Mouse (Mus musculus) embryonic facial prominence, embryonic 15.5 days (tissue): ENCODE results near the gene Snrpc. TPM values are rescaled to one million over a fixed set of nuclear protein-coding genes. Genes with fewer than 3 reads are reported as not detected.
"Not testable (repeated sequence)": the region's sequence is repeated elsewhere in the genome, so short reads cannot be mapped to it uniquely, and the experiment has no call there.

Experiments used
- ATAC-seq: fragments of 200-750 bp; cut with Nextera tagmentation; 2 replicates; pipeline ENCODE4 v1.8.0; 2017; ENCODE audit warnings: low read depth, moderate TSS enrichment; ENCODE audit not compliant: insufficient number of reproducible peaks, low FRiP score, low TSS enrichment
- H3K27ac ChIP-seq: fragments of 300-500 bp; sonication (generic); replicated peaks from 2 replicates; pipeline ENCODE4 v1.5.1; 2015; ENCODE audit warnings: mild to moderate bottlenecking, inconsistent platforms
- H3K27me3 ChIP-seq: fragments of 300-500 bp; sonication (generic); 2 replicates; pipeline ENCODE4 v1.6.1; 2015; ENCODE audit warnings: inconsistent platforms
- H3K36me3 ChIP-seq: fragments of 300-500 bp; sonication (generic); 2 replicates; pipeline ENCODE4 v1.6.1; 2015; ENCODE audit warnings: mild to moderate bottlenecking, inconsistent platforms
- H3K4me1 ChIP-seq: fragments of 300-500 bp; sonication (generic); 2 replicates; pipeline ENCODE4 v1.6.1; 2015; ENCODE audit warnings: inconsistent platforms
- H3K4me2 ChIP-seq: fragments of 300-500 bp; sonication (generic); replicated peaks from 2 replicates; pipeline ENCODE4 v1.6.1; 2015; ENCODE audit warnings: mild to moderate bottlenecking, inconsistent platforms
- H3K4me3 ChIP-seq: fragments of 300-500 bp; sonication (generic); replicated peaks from 2 replicates; pipeline ENCODE4 v1.5.1; 2015; ENCODE audit warnings: mild to moderate bottlenecking, inconsistent platforms
- H3K9ac ChIP-seq: fragments of 300-500 bp; sonication (generic); 2 replicates; pipeline ENCODE4 v1.6.1; 2015; ENCODE audit warnings: inconsistent platforms
- H3K9me3 ChIP-seq: fragments of 300-500 bp; sonication (generic); replicated peaks from 2 replicates; pipeline ENCODE4 v1.6.1; 2016; ENCODE audit warnings: inconsistent platforms
- WGBS: fragments of 180-500 bp; shearing (Covaris S2); methylation state at CpG from one replicate; pipeline ENCODE4 v1.1.7; 2015; 5-methylcytosine and 5-hydroxymethylcytosine counted together
- polyA plus RNA-seq: library from polyadenylated mRNA; unstranded; fragments of >200 nt; fragmentation: Nextera tagmentation; extraction: Ambion mirVana; gene quantifications from 2 replicates; pipeline ENCODE4 v1.2.1, GENCODE M21; 2015

The Snrpc gene
- polyA plus RNA-seq: 271 and 285 TPM in 2 replicates

DNA sequence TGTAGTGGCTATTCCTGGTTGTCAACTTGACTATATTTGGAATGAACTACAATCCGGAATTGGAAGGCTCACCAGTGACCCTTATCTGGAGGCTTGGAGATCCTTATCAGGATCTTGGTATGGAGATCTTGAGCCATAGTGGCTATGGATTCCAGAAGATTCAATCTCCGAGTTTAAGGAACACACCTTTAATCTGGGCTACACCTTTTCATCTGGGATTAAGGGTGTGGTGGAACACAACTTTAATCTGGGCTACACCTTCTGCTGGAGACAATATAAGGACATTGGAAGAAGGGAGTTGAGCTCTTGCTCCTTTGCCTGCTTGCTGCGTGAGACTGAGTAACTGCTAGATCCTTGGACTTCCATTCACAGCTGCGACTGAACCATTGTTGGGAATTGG, at the start of gene Snrpc:
Gene Snrpc, plus strand, starts transcription at position 301 of the 400 bp plus-strand sequence.
- 79% methylated on average over 4 of the region's 4 CpGs for WGBS
- H3K27ac ChIP-seq, H3K4me1 ChIP-seq, H3K27me3 ChIP-seq, H3K36me3 ChIP-seq, H3K4me2 ChIP-seq, H3K9ac ChIP-seq, H3K9me3 ChIP-seq, ATAC-seq: not testable (repeated sequence)
- H3K4me3 ChIP-seq: peak within 1 kb of the TSS; percentile 77; the same call in 1 of the 2 replicates

DNA sequence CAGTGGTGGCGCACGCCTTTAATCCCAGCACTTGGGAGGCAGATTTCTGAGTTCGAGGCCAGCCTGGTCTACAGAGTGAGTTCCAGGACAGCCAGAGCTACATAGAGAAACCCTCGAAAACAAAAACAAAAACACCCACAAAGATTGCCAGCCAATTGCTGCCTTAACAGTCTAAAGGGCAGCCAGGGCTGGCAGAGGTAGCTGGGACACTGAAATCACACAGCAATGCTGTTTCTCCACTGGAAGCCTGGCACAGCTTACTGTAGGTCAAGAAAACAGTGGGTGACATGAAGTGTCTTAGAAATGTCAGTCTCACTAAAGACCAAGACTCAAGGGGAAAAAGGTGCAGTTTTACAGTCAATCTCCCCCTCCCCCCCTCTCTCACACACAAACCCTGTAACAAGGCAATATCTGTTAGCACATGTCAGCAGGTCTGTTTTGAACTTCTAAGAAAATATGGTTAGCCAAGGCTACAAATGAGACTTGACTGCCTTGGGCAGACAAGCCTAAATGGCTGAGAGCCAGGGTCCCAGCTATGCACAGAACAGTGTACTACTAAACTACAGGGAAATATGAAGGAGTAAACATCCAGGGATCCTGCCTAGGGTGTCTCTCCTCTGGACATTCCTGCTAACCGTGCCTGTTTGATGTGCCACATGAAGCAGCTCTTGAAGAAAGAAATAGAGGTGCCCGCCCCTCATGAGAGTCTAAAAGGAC, 49.3 kb upstream of the Snrpc start:
- ATAC-seq: no peak
- 82% methylated on average over 6 of the region's 6 CpGs for WGBS
- Histone ChIP-seq H3K36me3 (peaks cover 24% of the 10 kb centered on the region), H3K9me3 (no peaks in the 10 kb centered on the region), H3K27ac (0 out of 2 replicates have a peak overlapping the region, but pooled peaks have one; percentile 34), H3K9ac (no peak overlapping the region), H3K4me3 (no peak overlapping the region), H3K27me3 (no peaks in the 10 kb centered on the region), H3K4me2 (no peak overlapping the region), H3K4me1 (0 out of 2 replicates have a peak, but pooled peaks cover 12% of the 10 kb centered on the region)

DNA sequence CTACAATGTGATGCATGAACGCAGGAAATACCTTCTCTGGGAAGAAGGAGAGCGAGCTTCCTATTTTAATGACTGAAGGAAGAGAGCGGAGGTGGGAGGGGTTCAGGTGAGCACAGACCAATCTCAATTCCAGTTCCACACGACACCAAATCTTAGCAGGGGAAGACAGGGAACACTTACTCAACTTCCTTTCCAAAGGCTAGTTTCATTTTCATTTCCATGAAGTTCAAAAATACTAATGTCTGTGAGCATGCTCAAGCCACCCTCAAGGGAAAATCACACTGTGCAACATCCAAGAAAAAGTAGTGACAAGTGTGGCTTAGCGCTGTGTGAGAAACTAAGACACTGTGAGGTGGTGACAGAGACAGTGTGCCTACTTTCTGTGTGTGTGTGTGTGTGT, 47.9 kb upstream of the Snrpc start:
- H3K9me3 ChIP-seq: no peaks in the 10 kb centered on the region
- H3K4me1 ChIP-seq: 0 out of 2 replicates have a peak, but pooled peaks cover 12% of the 10 kb centered on the region
- no peaks in the 10 kb centered on the region for H3K27me3 ChIP-seq
- H3K4me3 ChIP-seq: no peak overlapping the region
- no peak overlapping the region for H3K9ac ChIP-seq
- peaks cover 13% of the 10 kb centered on the region for H3K36me3 ChIP-seq
- WGBS: 84% methylated on average over 5 of the region's 5 CpGs
- H3K27ac ChIP-seq: no peak overlapping the region
- H3K4me2 ChIP-seq: no peak overlapping the region
- no peak for ATAC-seq

DNA sequence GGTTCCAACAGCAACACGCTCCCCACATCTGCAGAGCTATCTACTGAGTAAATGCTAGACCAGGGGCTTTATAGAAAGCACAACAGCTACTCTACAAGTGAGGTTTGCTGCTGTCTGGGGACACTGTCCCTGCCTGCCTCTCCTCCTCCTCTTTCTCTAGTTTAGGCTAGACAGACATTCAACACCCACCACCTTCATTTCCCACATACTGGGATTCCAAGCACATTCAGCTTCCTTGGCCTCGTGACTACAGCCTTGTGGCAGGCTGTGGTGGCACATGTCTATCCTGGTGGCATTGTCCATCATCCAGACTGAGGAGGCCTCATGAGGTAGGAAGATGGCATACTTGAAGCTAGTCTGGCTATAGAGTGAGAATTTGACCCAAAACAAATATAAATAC, 47.0 kb upstream of the Snrpc start:
- H3K9me3 ChIP-seq: no peaks in the 10 kb centered on the region
- H3K36me3 ChIP-seq: peaks cover 5% of the 10 kb centered on the region
- no peaks in the 10 kb centered on the region for H3K27me3 ChIP-seq
- H3K4me3 ChIP-seq: no peak overlapping the region
- H3K9ac ChIP-seq: no peak overlapping the region
- H3K4me1 ChIP-seq: 0 out of 2 replicates have a peak, but pooled peaks cover 14% of the 10 kb centered on the region
- no peak overlapping the region for H3K27ac ChIP-seq
- 79% methylated on average over 2 of the region's 2 CpGs for WGBS
- no peak for ATAC-seq
- H3K4me2 ChIP-seq: no peak overlapping the region

DNA sequence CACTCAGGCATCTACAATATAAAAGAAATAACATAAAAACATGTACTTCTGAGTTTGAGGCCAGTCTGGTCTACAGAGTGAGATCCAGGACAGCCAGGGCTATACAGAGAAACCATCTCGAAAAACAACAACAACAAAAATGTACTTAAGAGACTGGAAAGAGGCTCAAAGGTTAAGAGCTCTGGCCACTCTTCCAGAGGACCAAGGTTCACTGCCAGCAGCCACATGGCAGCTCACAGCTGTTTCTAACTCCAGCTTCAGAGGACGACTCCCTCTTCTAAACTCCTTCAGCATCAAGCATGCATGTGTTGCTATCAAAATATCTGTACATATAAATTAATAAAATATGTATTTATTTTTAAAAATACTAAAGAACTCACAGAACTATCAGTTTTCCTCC, 46.4 kb upstream of the Snrpc start:
- Histone ChIP-seq H3K9ac (no peak overlapping the region), H3K9me3 (no peaks in the 10 kb centered on the region), H3K27ac (no peak overlapping the region), H3K4me3 (no peak overlapping the region), H3K4me2 (no peak overlapping the region), H3K27me3 (no peaks in the 10 kb centered on the region), H3K4me1 (peaks cover 19% of the 10 kb centered on the region), H3K36me3 (no peaks in the 10 kb centered on the region)
- WGBS: 73% methylated on average over 2 of the region's 2 CpGs
- ATAC-seq: no peak

DNA sequence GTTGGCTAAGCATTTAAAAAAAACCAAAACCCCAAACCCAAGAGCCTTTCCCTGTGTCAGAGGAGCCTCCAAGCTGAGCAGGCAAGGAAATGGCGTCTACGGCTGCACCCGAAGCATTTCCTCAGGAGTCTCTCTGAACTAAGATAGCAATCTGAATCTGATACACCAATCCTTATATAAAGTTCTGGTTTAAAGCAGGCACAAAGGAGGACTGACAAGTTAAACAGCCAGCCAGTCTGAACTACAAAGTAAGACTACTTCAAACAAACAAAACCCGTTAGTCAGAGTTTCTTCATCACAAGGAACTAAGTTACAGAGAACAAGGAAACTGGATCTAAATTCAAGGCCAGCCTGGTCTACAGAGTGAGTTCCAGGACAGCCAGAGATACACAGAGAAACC, 45.4 kb upstream of the Snrpc start:
- Histone ChIP-seq H3K27ac (no peak overlapping the region), H3K4me1 (peaks cover 29% of the 10 kb centered on the region), H3K4me3 (no peak overlapping the region), H3K9me3 (no peaks in the 10 kb centered on the region), H3K36me3 (no peaks in the 10 kb centered on the region), H3K27me3 (no peaks in the 10 kb centered on the region), H3K4me2 (no peak overlapping the region), H3K9ac (no peak overlapping the region)
- no peak for ATAC-seq
- WGBS: 51% methylated on average over 4 of the region's 4 CpGs

DNA sequence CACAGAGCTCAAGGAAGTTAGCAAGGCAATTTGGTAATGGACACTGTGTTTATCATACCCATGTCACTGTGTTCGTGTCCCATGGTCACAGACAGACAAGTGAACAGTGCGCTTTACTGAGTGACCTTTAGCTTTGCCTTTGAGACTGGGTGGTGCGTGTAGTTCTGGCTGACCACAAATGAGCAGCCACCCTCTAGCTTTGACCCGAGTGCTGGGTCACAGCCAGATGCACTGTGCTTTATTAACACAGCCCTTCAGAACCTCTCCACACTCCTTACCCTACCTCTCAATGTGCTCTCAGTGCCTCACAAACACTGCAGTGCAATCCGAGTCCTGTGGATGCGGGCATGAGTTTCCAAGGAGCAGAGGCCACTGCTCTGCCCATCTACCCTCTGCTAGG, 44.8 kb upstream of the Snrpc start:
- no peak overlapping the region for H3K4me3 ChIP-seq
- 79% methylated on average over 6 of the region's 6 CpGs for WGBS
- no peak overlapping the region for H3K9ac ChIP-seq
- no peak overlapping the region for H3K27ac ChIP-seq
- H3K4me2 ChIP-seq: no peak overlapping the region
- H3K36me3 ChIP-seq: no peaks in the 10 kb centered on the region
- H3K4me1 ChIP-seq: peaks cover 35% of the 10 kb centered on the region
- no peak for ATAC-seq
- no peaks in the 10 kb centered on the region for H3K9me3 ChIP-seq
- H3K27me3 ChIP-seq: no peaks in the 10 kb centered on the region

DNA sequence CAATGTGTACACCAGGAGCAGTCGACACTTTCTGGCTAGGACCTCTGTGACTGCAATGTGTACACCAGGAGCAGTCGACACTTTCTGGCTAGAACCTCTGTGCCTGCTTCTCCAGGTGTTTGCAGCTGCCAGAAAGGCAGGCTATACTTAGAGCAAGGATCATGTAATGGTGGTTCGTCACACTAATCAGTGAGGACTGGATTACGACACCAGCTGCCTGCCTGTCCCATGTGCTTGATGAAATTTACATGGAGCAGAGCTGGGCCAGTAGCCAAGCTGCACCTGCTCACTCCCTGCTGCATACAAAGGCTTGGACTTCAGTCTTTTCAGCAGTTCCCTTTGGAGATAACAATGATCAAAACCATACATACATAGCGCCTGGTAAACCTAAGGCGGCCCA, 41.2 kb upstream of the Snrpc start:
- Histone ChIP-seq H3K9ac (no peak overlapping the region), H3K27ac (peak overlapping the region; percentile 82), H3K27me3 (no peaks in the 10 kb centered on the region), H3K4me3 (no peak overlapping the region), H3K9me3 (no peaks in the 10 kb centered on the region), H3K4me1 (peaks cover 52% of the 10 kb centered on the region), H3K36me3 (no peaks in the 10 kb centered on the region), H3K4me2 (peak overlapping the region; percentile 34)
- ATAC-seq: peak; percentile 75
- WGBS: 26% methylated on average over 6 of the region's 6 CpGs

DNA sequence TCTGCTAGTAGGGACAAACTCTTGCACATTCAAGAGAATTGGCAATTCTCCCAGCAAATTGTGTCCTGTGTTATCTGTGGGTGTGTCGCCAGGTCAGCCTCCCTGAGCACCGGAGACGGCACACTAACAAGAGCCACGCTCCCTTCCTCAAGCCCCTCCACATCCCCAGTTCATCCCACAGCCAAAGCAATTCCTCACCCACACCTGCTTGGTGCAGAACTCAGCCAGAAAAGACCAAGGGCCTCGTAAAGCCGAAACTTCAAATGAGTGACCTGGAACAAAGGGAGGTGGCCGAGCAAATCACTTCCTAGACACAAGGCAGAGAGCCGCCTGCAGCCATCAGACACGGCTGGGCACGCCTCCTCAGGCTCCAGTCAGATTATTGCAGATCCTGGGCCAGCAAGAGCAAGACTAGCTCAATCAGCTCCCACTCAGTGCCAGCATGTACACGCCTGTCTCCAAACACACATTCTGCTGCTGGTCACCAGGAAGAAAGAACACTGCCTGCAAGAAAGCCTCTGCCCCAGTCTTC, 40.5 kb upstream of the Snrpc start:
- WGBS: 33% methylated on average over 11 of the region's 11 CpGs
- H3K9me3 ChIP-seq: no peaks in the 10 kb centered on the region
- ATAC-seq: no peak
- H3K4me3 ChIP-seq: no peak overlapping the region
- peak overlapping the region; percentile 82 for H3K27ac ChIP-seq
- peaks cover 52% of the 10 kb centered on the region for H3K4me1 ChIP-seq
- H3K9ac ChIP-seq: no peak overlapping the region
- H3K36me3 ChIP-seq: no peaks in the 10 kb centered on the region
- peak overlapping the region; percentile 34 for H3K4me2 ChIP-seq
- H3K27me3 ChIP-seq: no peaks in the 10 kb centered on the region

DNA sequence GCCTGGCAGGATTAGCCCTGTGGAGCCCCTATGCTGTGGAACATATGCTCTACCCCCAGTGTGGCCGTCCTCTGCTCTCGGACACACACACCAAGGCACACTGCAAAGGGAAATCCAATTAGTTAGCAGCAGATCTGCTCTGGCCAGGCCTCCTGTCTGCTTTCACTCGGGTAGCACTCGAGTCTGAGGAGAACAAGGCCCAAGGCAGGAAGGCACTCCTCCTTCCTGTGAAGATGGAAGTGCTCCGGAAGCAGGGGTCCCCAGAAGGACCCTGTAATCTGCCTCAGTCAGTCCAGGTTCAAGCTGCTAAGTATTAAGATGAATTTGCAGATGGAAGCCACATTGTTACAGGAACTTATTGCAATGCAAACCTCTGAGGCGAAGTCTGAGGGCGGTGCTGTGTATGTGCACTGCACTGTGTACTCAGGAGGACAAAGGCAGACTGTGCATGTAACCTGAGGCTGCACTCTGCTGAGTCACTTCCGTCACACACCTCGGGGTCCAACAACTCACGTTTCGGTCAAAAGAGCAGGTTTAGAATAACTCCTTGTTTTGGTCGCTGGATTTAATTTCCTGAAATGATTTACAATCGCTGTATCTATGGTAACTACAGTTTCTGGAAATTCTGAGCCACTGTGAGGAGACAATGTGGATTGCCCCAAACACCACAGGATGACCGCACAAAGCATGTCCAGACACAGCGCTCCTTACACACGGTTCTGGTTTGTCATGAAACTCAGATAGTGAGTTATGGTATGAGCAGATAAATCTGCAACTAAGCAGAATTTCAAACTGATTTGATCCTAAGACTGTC, 38.0 kb upstream of the Snrpc start:
- Histone ChIP-seq H3K4me2 (peak overlapping the region; percentile 22), H3K4me1 (peaks cover 56% of the 10 kb centered on the region), H3K36me3 (no peaks in the 10 kb centered on the region; the same call in 1 of the 2 replicates), H3K9ac (no peak overlapping the region), H3K9me3 (no peaks in the 10 kb centered on the region), H3K27me3 (no peaks in the 10 kb centered on the region), H3K4me3 (no peak overlapping the region), H3K27ac (peak overlapping the region; percentile 91)
- ATAC-seq: peak; percentile 75
- WGBS: 7% methylated on average over 16 of the region's 16 CpGs
